Mouse (Mus musculus) limb, embryonic 13.5 days (tissue): ENCODE results near the gene Wee1. TPM values are rescaled to one million over a fixed set of nuclear protein-coding genes. Genes with fewer than 3 reads are reported as not detected.
"Not testable (repeated sequence)": the region's sequence is repeated elsewhere in the genome, so short reads cannot be mapped to it uniquely, and the experiment has no call there.

Experiments
- ATAC-seq: fragments of 200-750 bp; cut with Nextera tagmentation; 2 replicates; pipeline ENCODE4 v1.8.0; 2017; ENCODE audit warnings: low read depth, moderate number of reproducible peaks, moderate TSS enrichment; ENCODE audit not compliant: low FRiP score
- H3K27ac ChIP-seq: fragments of 300-500 bp; sonication (generic); 2 replicates; pipeline ENCODE4 v1.5.1; 2015; ENCODE audit warnings: inconsistent platforms, mild to moderate bottlenecking, moderate library complexity
- H3K27me3 ChIP-seq: fragments of 300-500 bp; sonication (generic); 2 replicates; pipeline ENCODE4 v1.6.1; 2015; ENCODE audit warnings: mild to moderate bottlenecking, inconsistent platforms
- H3K36me3 ChIP-seq: fragments of 300-500 bp; sonication (generic); 2 replicates; pipeline ENCODE4 v1.6.1; 2015; ENCODE audit warnings: inconsistent platforms, mild to moderate bottlenecking, moderate library complexity
- H3K4me1 ChIP-seq: fragments of 300-500 bp; sonication (generic); 2 replicates; pipeline ENCODE4 v1.6.1; 2015; ENCODE audit warnings: inconsistent platforms
- H3K4me2 ChIP-seq: fragments of 300-500 bp; sonication (generic); replicated peaks from 2 replicates; pipeline ENCODE4 v1.6.1; 2015; ENCODE audit warnings: inconsistent platforms, mild to moderate bottlenecking, moderate library complexity
- H3K4me3 ChIP-seq: fragments of 300-500 bp; sonication (generic); 2 replicates; pipeline ENCODE4 v1.5.1; 2015; ENCODE audit warnings: moderate library complexity, mild to moderate bottlenecking, inconsistent platforms
- H3K9ac ChIP-seq: fragments of 300-500 bp; sonication (generic); 2 replicates; pipeline ENCODE4 v1.6.1; 2015; ENCODE audit warnings: mild to moderate bottlenecking, inconsistent platforms
- H3K9me3 ChIP-seq: fragments of 300-500 bp; sonication (generic); 2 replicates; pipeline ENCODE4 v1.6.1; 2016; ENCODE audit warnings: inconsistent platforms
- WGBS: fragments of 180-500 bp; shearing (Covaris S2); methylation state at CpG from one replicate; pipeline ENCODE4 v1.1.7; 2015; 5-methylcytosine and 5-hydroxymethylcytosine counted together
- polyA plus RNA-seq: library from polyadenylated mRNA; unstranded; fragments of >200 nt; fragmentation: Nextera tagmentation; extraction: Ambion mirVana; gene quantifications from 2 replicates; pipeline ENCODE4 v1.2.1, GENCODE M21; 2015

The Wee1 gene
- polyA plus RNA-seq, 1 experiment from 2014 or later = 22.8 TPM

DNA sequence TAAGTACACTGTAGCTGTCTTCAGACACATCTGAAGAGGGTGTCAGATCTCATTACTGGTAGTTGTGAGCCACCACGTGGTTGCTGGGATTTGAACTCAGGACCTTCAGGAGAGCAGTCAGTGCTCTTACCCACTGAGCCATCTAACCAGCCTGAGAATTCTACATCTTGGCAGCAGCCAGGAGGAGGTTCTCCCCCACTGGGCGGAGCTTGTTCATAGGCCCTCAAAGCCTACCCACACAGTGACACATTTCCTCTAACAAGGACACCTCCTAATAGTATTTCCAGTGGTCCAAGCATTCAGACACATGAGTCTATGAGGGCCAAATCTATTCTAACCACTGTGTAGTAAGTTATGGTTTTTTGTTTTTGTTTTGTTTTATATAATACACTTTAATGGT is 6.7 kb downstream of the Wee1 start:
- H3K27me3 ChIP-seq = no peaks in the 10 kb centered on the region
- no peak overlapping the region for H3K4me3 ChIP-seq
- H3K9ac ChIP-seq = no peak overlapping the region
- no peak for ATAC-seq
- no peaks in the 10 kb centered on the region for H3K9me3 ChIP-seq
- H3K36me3 ChIP-seq = peaks cover 65% of the 10 kb centered on the region
- H3K4me1 ChIP-seq = peaks cover 16% of the 10 kb centered on the region
- H3K27ac ChIP-seq = no peak overlapping the region
- H3K4me2 ChIP-seq = no peak overlapping the region
- WGBS = 86% methylated on average over 2 of the region's 2 CpGs

DNA sequence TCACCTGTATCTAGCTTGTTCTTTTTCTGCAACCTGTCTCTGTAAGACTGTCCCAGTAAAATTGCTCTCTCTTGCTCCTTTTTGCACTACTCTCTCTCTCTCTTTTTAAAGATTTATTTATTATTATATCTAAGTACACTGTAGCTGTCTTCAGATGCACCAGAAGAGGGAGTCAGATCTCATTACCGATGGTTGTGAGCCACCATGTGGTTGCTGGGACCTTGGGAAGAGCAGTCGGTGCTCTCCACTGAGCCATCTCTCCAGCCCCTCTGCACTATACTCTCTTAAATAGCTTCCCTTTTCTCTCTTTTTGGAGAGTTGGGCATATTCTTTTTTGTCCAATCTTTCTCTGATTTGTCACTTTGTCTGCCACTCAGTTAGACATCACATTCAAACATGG is 10.4 kb downstream of the Wee1 start:
- 85% methylated on average over 2 of the region's 2 CpGs for WGBS
- H3K4me2 ChIP-seq, ATAC-seq, H3K4me1 ChIP-seq, H3K27me3 ChIP-seq, H3K4me3 ChIP-seq, H3K9ac ChIP-seq, H3K9me3 ChIP-seq, H3K27ac ChIP-seq: not testable (repeated sequence)
- peaks cover 90% of the 10 kb centered on the region for H3K36me3 ChIP-seq

DNA sequence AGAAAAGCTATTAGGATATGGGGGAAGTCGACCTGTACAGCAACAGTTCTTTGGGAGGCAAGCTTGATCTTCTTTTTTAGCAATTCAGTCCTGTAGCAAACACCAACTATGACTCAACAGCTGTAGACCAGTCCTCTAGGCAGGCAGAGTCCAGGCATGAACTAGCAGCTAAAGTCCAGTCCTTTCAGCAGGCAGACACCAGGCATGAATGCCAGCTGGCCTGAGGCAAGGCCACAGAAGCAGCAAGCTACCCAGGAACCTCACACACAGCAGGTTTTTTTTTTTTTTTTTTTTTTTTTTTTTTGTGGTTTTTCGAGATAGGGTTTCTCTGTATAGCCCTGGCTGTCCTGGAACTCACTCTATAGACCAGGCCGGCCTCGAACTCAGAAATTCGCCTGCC is 12.1 kb downstream of the Wee1 start:
- no peak overlapping the region for H3K4me3 ChIP-seq
- peaks cover 91% of the 10 kb centered on the region for H3K36me3 ChIP-seq
- no peaks in the 10 kb centered on the region for H3K27me3 ChIP-seq
- no peak overlapping the region for H3K4me2 ChIP-seq
- no peaks in the 10 kb centered on the region for H3K9me3 ChIP-seq
- no peak overlapping the region for H3K9ac ChIP-seq
- WGBS = 95% methylated on average over 5 of the region's 5 CpGs
- no peak overlapping the region for H3K27ac ChIP-seq
- ATAC-seq = no peak
- no peaks in the 10 kb centered on the region for H3K4me1 ChIP-seq

DNA sequence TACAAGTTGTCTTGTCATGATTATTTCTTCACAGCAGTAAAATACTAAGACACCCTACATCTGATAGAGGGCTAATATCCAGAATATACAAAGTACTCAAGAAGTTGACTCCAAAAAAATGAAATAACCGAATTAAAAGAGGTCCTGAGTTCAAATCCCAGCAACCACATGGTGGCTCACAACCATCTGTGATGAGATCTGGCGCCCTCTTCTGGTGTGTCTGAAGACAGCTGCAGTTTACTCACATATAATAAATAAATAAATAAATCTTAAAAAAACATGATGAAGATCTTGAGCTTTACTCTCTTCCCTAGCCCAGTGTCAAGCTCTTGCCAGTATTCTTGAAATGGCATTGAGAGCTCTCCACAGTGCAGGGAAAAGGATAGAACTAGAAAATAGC is 16.7 kb downstream of the Wee1 start:
- H3K4me1 ChIP-seq = no peaks in the 10 kb centered on the region
- H3K36me3 ChIP-seq = peaks cover 97% of the 10 kb centered on the region
- H3K9ac ChIP-seq = no peak overlapping the region
- ATAC-seq = no peak
- WGBS = 84% methylated on average over 2 of the region's 2 CpGs
- H3K4me3 ChIP-seq = no peak overlapping the region
- H3K4me2 ChIP-seq = no peak overlapping the region
- no peaks in the 10 kb centered on the region for H3K9me3 ChIP-seq
- H3K27me3 ChIP-seq = no peaks in the 10 kb centered on the region
- no peak overlapping the region for H3K27ac ChIP-seq

DNA sequence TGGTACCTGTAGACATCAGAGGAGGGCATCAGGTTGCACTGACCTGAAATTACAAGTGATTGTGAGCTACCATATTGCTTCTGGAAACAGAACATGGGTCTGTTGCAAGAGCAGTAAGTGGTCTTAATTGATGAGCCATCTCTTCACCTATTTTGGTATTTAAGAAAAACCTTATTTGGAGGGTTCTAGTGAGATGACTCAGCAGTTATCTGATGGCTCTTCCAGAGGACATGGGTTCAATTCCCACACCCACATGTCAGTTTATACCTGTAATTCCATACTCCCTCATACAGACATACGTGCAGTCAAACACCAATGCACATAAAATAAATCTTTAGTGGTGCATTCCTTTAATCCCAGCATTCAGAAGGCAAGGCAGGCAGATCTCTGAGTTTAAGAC is 22.0 kb downstream of the Wee1 start:
- H3K9me3 ChIP-seq = no peaks in the 10 kb centered on the region
- no peaks in the 10 kb centered on the region for H3K27me3 ChIP-seq
- H3K27ac ChIP-seq = no peak overlapping the region
- peaks cover 76% of the 10 kb centered on the region for H3K36me3 ChIP-seq
- H3K9ac ChIP-seq = no peak overlapping the region
- no peak overlapping the region for H3K4me2 ChIP-seq
- no peak overlapping the region for H3K4me3 ChIP-seq
- no peak for ATAC-seq
- no peaks in the 10 kb centered on the region for H3K4me1 ChIP-seq
- WGBS = 93% methylated on average over 1 of the region's 1 CpGs

DNA sequence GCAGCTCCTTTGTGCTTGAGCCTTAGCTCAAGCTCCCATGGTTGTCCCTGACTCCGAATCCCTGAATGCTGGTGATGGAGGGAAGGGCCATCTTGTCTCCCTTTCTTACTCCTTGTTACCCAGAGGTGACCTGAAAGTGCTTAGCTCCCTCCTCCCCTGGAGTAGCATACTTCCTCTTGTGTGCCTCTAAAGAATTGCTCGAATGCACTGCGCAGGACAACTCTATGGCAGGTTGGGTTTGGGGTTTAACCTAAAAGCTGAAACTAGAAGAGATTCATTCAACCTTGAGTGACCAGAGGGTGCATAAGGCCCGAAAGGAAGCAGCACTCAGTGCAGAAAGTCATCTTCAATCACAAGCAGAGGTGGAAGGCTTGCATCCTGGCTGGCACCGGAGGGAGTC is 31.0 kb downstream of the Wee1 start:
- H3K36me3 ChIP-seq = peaks cover under 1% of the 10 kb centered on the region
- no peak overlapping the region for H3K4me2 ChIP-seq
- H3K9ac ChIP-seq = no peak overlapping the region
- 84% methylated on average over 5 of the region's 5 CpGs for WGBS
- peaks cover 12% of the 10 kb centered on the region; the same call in 1 of the 2 replicates for H3K4me1 ChIP-seq
- no peak overlapping the region for H3K27ac ChIP-seq
- ATAC-seq = no peak
- H3K27me3 ChIP-seq = no peaks in the 10 kb centered on the region
- no peak overlapping the region for H3K4me3 ChIP-seq
- H3K9me3 ChIP-seq = no peaks in the 10 kb centered on the region

DNA sequence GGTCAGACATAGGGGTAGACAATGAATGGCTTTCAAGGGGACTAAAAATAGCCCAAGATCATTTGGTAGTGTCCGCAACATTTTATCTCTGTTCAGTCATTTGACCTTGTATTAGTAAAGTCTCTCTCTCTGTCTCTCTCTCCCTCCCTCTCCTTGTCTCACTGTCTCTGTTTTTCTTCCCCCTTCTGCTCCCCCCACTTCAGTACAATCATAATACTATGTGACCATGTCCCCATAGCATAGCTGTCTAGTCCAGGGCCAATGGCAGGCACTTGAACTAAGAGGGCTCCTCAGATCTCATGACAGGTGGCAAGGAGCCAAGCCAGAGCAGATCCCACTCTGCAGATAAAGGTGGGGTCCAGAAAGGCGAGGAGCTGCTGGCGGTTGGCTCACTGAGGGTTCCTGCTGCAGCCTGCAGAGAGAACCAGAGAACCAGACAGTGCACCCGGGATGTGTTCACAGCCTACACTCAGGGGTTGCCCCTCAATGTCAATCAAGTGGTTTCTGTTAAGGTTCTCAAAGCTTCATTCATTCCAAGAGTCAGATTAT is 34.9 kb downstream of the Wee1 start:
- H3K36me3 ChIP-seq = no peaks in the 10 kb centered on the region
- H3K4me3 ChIP-seq = no peak overlapping the region
- peaks cover 13% of the 10 kb centered on the region; the same call in 1 of the 2 replicates for H3K4me1 ChIP-seq
- no peaks in the 10 kb centered on the region for H3K9me3 ChIP-seq
- no peak for ATAC-seq
- H3K27ac ChIP-seq = no peak overlapping the region; the same call in 1 of the 2 replicates
- WGBS = 55% methylated on average over 4 of the region's 4 CpGs
- H3K9ac ChIP-seq = no peak overlapping the region
- H3K27me3 ChIP-seq = no peaks in the 10 kb centered on the region
- no peak overlapping the region for H3K4me2 ChIP-seq

DNA sequence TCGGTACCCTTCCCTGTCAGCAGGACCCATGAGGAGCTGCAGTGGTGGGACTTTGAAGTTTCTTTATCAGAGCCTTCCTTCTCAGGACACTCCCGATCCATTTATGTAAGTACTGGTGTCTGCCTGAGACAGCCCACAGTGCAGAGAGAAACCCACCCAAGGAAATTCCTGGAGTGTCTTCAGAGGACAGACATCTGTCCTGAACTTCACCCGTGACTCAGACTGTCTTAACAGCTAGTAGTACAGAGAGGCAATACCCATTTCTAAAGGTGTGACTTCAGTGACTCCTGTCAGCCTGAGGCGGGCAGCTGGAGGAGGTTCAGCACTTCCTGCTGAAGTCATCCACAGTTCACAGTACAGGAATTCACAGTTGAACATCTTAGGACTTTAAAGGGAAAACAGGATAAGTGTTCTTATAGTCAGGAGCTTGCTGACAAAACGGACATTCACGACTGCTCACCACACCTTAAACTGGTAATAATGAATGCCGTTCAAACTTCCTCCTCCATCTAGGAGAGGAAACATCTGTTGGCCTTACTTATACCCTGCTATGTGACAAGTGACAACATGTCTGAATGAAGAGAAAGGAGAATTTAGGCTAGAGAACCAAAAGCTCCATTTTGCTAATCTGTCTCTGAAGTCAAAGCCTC is 35.5 kb downstream of the Wee1 start:
- WGBS = 33% methylated on average over 7 of the region's 7 CpGs
- no peak overlapping the region for H3K4me2 ChIP-seq
- no peaks in the 10 kb centered on the region for H3K27me3 ChIP-seq
- H3K4me3 ChIP-seq = no peak overlapping the region
- peaks cover 13% of the 10 kb centered on the region; the same call in 1 of the 2 replicates for H3K4me1 ChIP-seq
- no peak; the same call in 1 of the 2 replicates for ATAC-seq
- no peaks in the 10 kb centered on the region for H3K9me3 ChIP-seq
- H3K27ac ChIP-seq = peak overlapping the region; percentile 39; the same call in 1 of the 2 replicates
- no peak overlapping the region for H3K9ac ChIP-seq
- no peaks in the 10 kb centered on the region for H3K36me3 ChIP-seq

DNA sequence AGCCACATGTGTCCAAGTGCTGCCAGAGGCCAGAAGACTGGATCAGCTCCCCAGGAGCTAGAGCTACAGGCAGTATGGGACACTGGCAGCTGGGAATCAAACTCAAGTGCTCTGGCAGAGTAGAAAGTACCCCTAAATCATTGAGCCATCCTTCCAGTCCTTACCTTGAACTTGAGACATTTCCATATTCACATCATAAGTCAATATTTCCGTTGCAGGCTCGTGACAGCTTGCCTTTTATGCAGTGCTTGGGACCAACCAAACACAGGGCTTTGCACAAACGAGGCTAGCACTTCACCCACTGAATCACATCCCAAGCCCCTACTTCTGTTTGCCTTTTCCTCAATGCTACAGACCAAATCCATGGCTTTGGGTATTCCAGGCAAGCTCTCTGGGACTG is 36.2 kb downstream of the Wee1 start:
- H3K4me3 ChIP-seq = no peak overlapping the region
- WGBS = 65% methylated on average over 3 of the region's 3 CpGs
- H3K4me2 ChIP-seq = no peak overlapping the region
- H3K9ac ChIP-seq = no peak overlapping the region
- H3K4me1 ChIP-seq = peaks cover 13% of the 10 kb centered on the region; the same call in 1 of the 2 replicates
- no peaks in the 10 kb centered on the region for H3K27me3 ChIP-seq
- H3K27ac ChIP-seq = no peak overlapping the region
- no peaks in the 10 kb centered on the region for H3K36me3 ChIP-seq
- ATAC-seq = no peak
- H3K9me3 ChIP-seq = no peaks in the 10 kb centered on the region

DNA sequence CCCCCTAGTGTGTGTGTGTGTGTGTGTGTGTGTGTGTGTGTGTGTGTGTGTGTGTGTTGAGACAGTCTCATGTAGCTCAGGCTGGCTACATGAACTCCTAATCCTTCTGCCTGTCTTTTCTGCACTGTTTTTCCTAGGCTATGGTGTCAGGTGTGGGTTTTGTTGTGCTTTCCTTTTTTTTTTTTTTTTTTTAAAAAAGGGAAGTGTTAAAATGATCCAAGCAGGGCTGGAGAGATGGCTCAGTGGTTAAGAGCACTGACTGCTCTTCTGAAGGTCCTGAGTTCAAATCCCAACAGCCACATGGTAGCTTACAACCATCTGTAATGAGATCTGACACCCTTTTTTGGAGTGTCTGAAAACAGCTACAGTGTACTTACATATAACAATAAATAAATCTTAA is 38.3 kb downstream of the Wee1 start:
- H3K9ac ChIP-seq, H3K36me3 ChIP-seq, H3K27me3 ChIP-seq, H3K27ac ChIP-seq, ATAC-seq, H3K4me3 ChIP-seq, H3K9me3 ChIP-seq, H3K4me2 ChIP-seq: not testable (repeated sequence)
- H3K4me1 ChIP-seq = peaks cover 13% of the 10 kb centered on the region; the same call in 1 of the 2 replicates

DNA sequence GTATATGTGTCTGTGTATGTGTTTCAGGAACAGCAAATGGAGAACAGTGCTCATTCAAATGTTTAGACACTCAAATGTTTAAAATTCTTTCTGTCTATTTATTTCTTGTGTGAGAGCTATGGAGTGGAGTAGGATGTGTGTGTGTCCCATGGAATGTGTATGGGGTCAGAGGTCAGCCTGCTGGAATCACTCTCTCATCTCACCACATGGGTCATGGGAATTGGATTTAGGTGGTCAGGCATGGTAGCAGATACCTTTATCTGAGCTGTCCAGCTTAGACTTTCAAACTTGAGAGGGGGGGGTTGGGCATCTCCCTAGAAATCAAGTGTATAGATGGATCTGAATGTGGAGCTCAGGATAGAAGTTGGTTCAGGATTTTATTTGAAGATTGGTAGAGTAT is 38.8 kb downstream of the Wee1 start:
- H3K4me3 ChIP-seq = no peak overlapping the region
- no peak overlapping the region for H3K27ac ChIP-seq
- no peaks in the 10 kb centered on the region for H3K36me3 ChIP-seq
- no peak overlapping the region for H3K4me2 ChIP-seq
- H3K4me1 ChIP-seq = peaks cover 13% of the 10 kb centered on the region; the same call in 1 of the 2 replicates
- H3K9me3 ChIP-seq = no peaks in the 10 kb centered on the region
- H3K27me3 ChIP-seq = no peaks in the 10 kb centered on the region
- H3K9ac ChIP-seq = no peak overlapping the region
- ATAC-seq = no peak

DNA sequence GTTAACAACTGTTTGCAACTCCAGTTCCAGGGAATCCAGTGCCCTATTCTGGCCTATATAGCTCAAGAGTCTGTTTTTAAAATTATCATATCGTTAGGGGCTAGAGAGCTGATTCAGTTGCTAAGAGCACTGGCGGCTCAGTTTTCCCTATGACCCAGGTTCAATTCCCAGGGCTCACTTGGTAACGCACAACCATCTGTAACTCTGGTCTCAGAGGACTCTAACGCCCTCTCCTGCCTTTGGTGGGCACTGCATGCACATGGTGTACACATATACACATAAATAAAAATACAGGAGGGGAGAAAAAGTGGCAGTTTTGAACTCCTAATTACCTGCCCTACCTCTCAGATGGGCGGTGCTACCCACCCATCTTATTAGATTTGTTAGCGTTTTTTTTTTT is 41.2 kb downstream of the Wee1 start:
- Histone ChIP-seq H3K27me3 (no peaks in the 10 kb centered on the region), H3K9ac (no peak overlapping the region), H3K4me2 (no peak overlapping the region), H3K4me3 (no peak overlapping the region), H3K36me3 (no peaks in the 10 kb centered on the region), H3K4me1 (no peaks in the 10 kb centered on the region), H3K9me3 (no peaks in the 10 kb centered on the region), H3K27ac (no peak overlapping the region)
- ATAC-seq = no peak
- WGBS = 90% methylated on average over 6 of the region's 6 CpGs

DNA sequence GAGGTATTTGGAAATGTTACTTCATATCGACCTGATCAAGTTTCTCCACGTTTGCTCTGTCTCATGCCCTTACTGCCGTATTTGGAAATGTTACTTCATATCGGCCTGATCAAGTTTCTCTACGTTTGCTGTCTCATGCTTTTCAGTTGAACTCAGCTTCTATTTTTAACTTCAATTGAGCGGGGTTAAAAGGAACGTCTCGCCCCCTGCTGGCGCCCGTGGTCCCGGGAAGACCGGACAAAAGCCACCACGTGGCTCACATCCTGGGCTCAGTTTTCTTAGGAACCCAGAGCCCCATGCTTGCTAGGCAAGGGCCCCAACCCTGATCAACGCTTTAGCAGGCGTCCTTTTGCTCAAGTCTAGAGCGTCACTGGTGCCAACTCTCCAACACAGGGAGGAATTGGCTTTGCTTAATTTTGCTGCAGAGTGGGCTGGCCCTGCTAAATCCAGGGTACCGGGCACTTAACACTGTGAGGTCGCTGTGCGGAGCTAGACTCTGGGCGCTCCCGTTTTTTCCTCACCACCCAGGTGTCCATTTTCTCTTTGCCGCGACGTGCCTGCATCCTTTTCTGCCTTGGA is 42.3 kb downstream of the Wee1 start:
- ATAC-seq = peak; percentile 83

More for the DNA sequence above, 42.3 kb downstream of the Wee1 start:
- H3K36me3 ChIP-seq = no peaks in the 10 kb centered on the region
- H3K9me3 ChIP-seq = no peaks in the 10 kb centered on the region
- WGBS = under 1% methylated on average over 24 of the region's 24 CpGs
- peak overlapping the region; percentile 55 for H3K4me3 ChIP-seq
- peak overlapping the region; percentile 72 for H3K9ac ChIP-seq
- H3K4me2 ChIP-seq = peak overlapping the region; percentile 82
- peak overlapping the region; percentile 94 for H3K27ac ChIP-seq
- H3K4me1 ChIP-seq = no peaks in the 10 kb centered on the region
- no peaks in the 10 kb centered on the region for H3K27me3 ChIP-seq
